Mouse (Mus musculus) testis, adult 2 months (tissue): ENCODE data around the gene Cst6.

Experiments
- CTCF ChIP-seq: fragments of 200-500 bp; IDR thresholded peaks from 2 replicates; pipeline ENCODE4 v1.5.1; 2012; ENCODE audit warnings: low read depth, mild to moderate bottlenecking, inconsistent platforms, low read length, moderate library complexity; ENCODE audit not compliant: control insufficient read depth, insufficient read depth, insufficient replicate concordance
- POLR2A ChIP-seq: fragments of 200-500 bp; IDR thresholded peaks from 2 replicates; pipeline ENCODE4 v1.6.1; 2012; ENCODE audit warnings: low read depth, mild to moderate bottlenecking, inconsistent platforms, low read length, moderate library complexity; ENCODE audit not compliant: control insufficient read depth

DNA sequence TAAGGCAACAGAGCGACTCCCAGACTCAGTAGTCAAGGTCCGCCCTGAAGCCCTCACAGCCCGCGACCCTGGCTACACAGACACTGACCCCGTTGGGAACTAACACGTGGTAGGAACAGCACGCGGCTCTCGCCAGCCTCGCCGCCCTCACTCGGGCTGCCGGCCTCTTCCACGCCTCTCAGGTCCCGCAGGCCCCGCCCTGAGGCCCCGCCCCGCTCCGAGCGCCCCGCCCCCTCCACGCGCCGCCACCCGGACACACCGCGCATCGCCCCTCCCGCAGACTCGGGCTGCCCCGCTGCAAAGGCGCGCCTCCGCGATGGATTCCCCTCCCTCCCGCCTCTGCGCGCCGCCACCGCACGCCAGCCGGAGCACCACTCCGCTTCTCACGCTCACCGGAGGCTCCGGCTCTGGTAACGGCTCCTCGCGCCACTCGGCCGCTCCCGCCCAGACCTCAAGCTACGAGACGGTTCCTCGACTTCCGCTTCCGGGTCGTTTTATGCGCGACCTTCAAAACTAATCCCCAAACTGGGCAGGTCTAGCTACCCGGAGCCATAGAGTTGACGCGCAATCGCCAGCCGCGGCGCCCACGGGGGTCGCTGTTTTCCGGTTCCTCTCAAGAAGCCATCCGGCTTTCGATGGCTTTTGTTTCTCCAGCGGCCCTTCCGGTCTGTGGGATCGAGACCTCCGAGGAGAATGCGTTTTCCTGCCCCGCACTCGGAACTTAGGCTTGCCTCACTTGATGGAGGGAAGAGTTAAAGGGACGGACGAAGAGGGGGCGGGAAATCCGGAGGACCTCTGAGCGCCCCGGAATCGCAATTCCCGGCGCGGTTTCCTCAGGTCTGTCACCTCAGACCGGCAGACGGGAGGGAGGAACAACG, 17.0 kb upstream of the Cst6 start, which contains the start of gene Eif1ad:
- TF ChIP-seq POLR2A (peak; percentile 70), CTCF (no peak)
